Mouse (Mus musculus) brain, embryonic 14.5 days (tissue): Measurements from ENCODE around the gene Hrh1.

ENCODE experiments used
- CTCF ChIP-seq: fragments of 200-500 bp; IDR thresholded peaks from 2 replicates; pipeline ENCODE4 v1.5.1; 2012; ENCODE audit warnings: inconsistent platforms, mild to moderate bottlenecking, moderate library complexity, borderline replicate concordance; ENCODE audit not compliant: insufficient read depth, insufficient read length; ENCODE audit errors: extremely low read depth
- POLR2A ChIP-seq: fragments of 200-500 bp; IDR thresholded peaks from 2 replicates; pipeline ENCODE4 v1.6.1; 2012; ENCODE audit warnings: mild to moderate bottlenecking, inconsistent platforms, borderline replicate concordance; ENCODE audit not compliant: poor library complexity, insufficient read depth, insufficient read length, severe bottlenecking; ENCODE audit errors: extremely low read depth

DNA sequence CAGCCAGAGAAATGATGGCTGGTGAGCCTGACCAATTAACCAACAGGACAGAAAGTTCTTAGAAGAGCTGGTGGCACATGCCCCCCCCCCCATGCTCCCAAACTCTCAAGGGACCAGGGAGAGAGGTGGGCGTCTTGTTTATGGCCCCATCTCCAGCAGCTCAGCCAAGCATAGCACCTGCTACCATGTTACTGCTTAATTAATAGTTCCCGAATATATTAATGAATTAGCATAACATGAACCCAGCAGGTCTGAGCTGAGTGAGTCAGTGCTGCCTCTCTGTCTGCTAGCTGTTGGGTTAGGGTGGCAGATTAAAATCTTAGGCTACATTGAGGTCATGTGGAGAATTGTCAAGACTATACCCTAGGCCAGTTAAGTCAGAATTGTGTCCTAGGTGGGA, 62.2 kb downstream of the Hrh1 start:
- TF ChIP-seq CTCF, result no peak
- TF ChIP-seq POLR2A, result no peak
